Mouse (Mus musculus) embryonic facial prominence, embryonic 14.5 days (tissue): ENCODE results near the gene Abl2. TPM values are rescaled to one million over a fixed set of nuclear protein-coding genes. Genes with fewer than 3 reads are reported as not detected.

ENCODE experiments used
- ATAC-seq: fragments of 200-750 bp; cut with Nextera tagmentation; 2 replicates; pipeline ENCODE4 v1.8.0; 2017; ENCODE audit warnings: low read depth, moderate number of reproducible peaks, moderate TSS enrichment
- DNase-seq: peaks from one replicate; pipeline ENCODE4 v3.0.0-alpha.2; 2015; ENCODE audit warnings: low spot score
- H3K27ac ChIP-seq: fragments of 300-500 bp; sonication (generic); replicated peaks from 2 replicates; pipeline ENCODE4 v1.5.1; 2014; ENCODE audit warnings: low read depth, mild to moderate bottlenecking, low read length, moderate library complexity
- H3K27me3 ChIP-seq: fragments of 300-500 bp; sonication (generic); replicated peaks from 2 replicates; pipeline ENCODE4 v1.6.1; 2014; ENCODE audit warnings: low read length; ENCODE audit not compliant: control insufficient read depth, insufficient read depth
- H3K36me3 ChIP-seq: fragments of 300-500 bp; sonication (generic); 2 replicates; pipeline ENCODE4 v1.6.1; 2014; ENCODE audit warnings: low read length, mixed read lengths; ENCODE audit not compliant: control insufficient read depth, insufficient read depth
- H3K4me1 ChIP-seq: fragments of 300-500 bp; sonication (generic); 2 replicates; pipeline ENCODE4 v1.6.1; 2014; ENCODE audit warnings: antibody characterized with exemption, low read length; ENCODE audit not compliant: control insufficient read depth, insufficient read depth
- H3K4me2 ChIP-seq: fragments of 300-500 bp; sonication (generic); 2 replicates; pipeline ENCODE4 v1.6.1; 2014; ENCODE audit warnings: low read depth, mild to moderate bottlenecking, low read length, moderate library complexity, mixed read lengths
- H3K4me3 ChIP-seq: fragments of 300-500 bp; sonication (generic); 2 replicates; pipeline ENCODE4 v1.5.1; 2014; ENCODE audit warnings: low read depth, mild to moderate bottlenecking, low read length
- H3K9ac ChIP-seq: fragments of 300-500 bp; sonication (generic); 2 replicates; pipeline ENCODE4 v1.6.1; 2014; ENCODE audit warnings: low read depth, mild to moderate bottlenecking, low read length, moderate library complexity, mixed read lengths
- H3K9me3 ChIP-seq: fragments of 300-500 bp; sonication (generic); 2 replicates; pipeline ENCODE4 v1.6.1; 2016; ENCODE audit warnings: low read length; ENCODE audit not compliant: control insufficient read depth
- WGBS: fragments of 180-500 bp; shearing (Covaris S2); extraction: QIAGEN DNeasy Blood & Tissue Kit; methylation state at CpG from one replicate; pipeline ENCODE4 v1.1.7; 2014; 5-methylcytosine and 5-hydroxymethylcytosine counted together
- polyA plus RNA-seq: library from polyadenylated mRNA; unstranded; fragments of >200 nt; fragmentation: Nextera tagmentation; extraction: Ambion mirVana; gene quantifications from 2 replicates; pipeline ENCODE4 v1.2.1, GENCODE M21; 2014

Abl2 gene
- polyA plus RNA-seq, 1 experiment from 2014 or later: 5.4 TPM

DNA sequence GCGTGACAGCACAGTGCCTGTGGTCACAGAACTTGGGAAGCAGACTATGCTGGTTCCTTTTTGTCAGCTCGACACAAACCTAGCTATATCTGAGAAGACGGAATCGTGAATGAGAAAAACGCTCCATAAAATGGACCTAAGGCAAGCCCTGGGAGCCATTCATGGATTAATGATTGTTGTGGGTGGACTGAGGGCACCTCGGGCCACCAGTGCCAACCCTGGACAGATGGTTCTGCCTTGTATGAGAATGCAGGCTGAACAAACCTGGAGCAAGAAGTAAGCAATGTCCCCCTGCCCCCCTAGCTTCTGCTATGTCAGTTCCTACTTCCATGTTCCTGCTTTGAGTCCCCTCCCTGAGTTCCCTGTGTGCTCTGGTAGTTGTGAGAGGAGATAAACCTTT is 20.9 kb upstream of the Abl2 start:
- no peaks in the 10 kb centered on the region for H3K27me3 ChIP-seq
- no peak overlapping the region for H3K27ac ChIP-seq
- H3K36me3 ChIP-seq: no peaks in the 10 kb centered on the region
- no peaks in the 10 kb centered on the region for H3K4me1 ChIP-seq
- ATAC-seq: no peak
- WGBS: 84% methylated on average over 6 of the region's 6 CpGs
- H3K9ac ChIP-seq: no peak overlapping the region
- H3K4me2 ChIP-seq: no peak overlapping the region
- H3K9me3 ChIP-seq: no peaks in the 10 kb centered on the region
- no peak overlapping the region for H3K4me3 ChIP-seq
- DNase-seq: no peak

DNA sequence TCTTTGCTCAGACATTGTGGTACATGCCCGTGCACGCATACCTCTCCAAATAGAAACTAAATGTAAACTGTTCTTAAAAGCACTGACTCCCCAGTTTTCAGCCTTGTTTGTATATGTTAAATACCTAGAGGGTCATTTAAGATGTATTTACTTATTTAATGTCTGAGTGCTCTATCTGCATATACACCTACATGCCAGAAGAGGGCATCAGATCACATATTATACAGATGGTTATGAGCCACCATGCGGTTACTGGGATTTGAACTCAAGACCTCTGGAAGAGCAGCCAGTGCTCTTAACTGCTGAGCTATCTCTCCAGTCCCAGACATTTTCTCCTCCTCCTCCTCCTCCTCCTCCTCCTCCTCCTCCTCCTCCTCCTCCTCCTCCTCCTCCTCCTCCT is 20.2 kb upstream of the Abl2 start:
- no peak overlapping the region for H3K4me3 ChIP-seq
- ATAC-seq: no peak
- no peak overlapping the region for H3K27ac ChIP-seq

GRCm38 (mm10) chr1:156539787-156540560 is 18.6 kb upstream of the Abl2 start:
- no peaks in the 10 kb centered on the region for H3K27me3 ChIP-seq

More for the DNA sequence above, 20.2 kb upstream of the Abl2 start:
- H3K9ac ChIP-seq: no peak overlapping the region
- H3K27me3 ChIP-seq: no peaks in the 10 kb centered on the region
- no peaks in the 10 kb centered on the region for H3K36me3 ChIP-seq
- no peak overlapping the region for H3K4me2 ChIP-seq
- no peak for DNase-seq
- H3K9me3 ChIP-seq: no peaks in the 10 kb centered on the region
- H3K4me1 ChIP-seq: no peaks in the 10 kb centered on the region
- WGBS: 84% methylated on average over 3 of the region's 3 CpGs

GRCm38 (mm10) chr1:156543999-156544398 is 14.6 kb upstream of the Abl2 start:
- Histone ChIP-seq H3K9ac (no peak overlapping the region), H3K9me3 (no peaks in the 10 kb centered on the region), H3K4me2 (0 out of 2 replicates have a peak overlapping the region, but pooled peaks have one; percentile 10), H3K27me3 (no peaks in the 10 kb centered on the region), H3K36me3 (no peaks in the 10 kb centered on the region), H3K27ac (no peak overlapping the region), H3K4me1 (no peaks in the 10 kb centered on the region), H3K4me3 (no peak overlapping the region)
- no peak for DNase-seq
- 25% methylated on average over 12 of the region's 12 CpGs for WGBS
- ATAC-seq: no peak

More at GRCm38 (mm10) chr1:156539787-156540560, 18.6 kb upstream of the Abl2 start:
- Histone ChIP-seq H3K36me3 (no peaks in the 10 kb centered on the region), H3K9ac (no peak overlapping the region), H3K4me2 (no peak overlapping the region), H3K27ac (no peak overlapping the region), H3K4me1 (no peaks in the 10 kb centered on the region), H3K9me3 (no peaks in the 10 kb centered on the region), H3K4me3 (no peak overlapping the region)
- ATAC-seq (peak; percentile 63; the same call in 1 of the 2 replicates), DNase-seq (peak; percentile 64)
- 44% methylated on average over 4 of the region's 4 CpGs for WGBS

DNA sequence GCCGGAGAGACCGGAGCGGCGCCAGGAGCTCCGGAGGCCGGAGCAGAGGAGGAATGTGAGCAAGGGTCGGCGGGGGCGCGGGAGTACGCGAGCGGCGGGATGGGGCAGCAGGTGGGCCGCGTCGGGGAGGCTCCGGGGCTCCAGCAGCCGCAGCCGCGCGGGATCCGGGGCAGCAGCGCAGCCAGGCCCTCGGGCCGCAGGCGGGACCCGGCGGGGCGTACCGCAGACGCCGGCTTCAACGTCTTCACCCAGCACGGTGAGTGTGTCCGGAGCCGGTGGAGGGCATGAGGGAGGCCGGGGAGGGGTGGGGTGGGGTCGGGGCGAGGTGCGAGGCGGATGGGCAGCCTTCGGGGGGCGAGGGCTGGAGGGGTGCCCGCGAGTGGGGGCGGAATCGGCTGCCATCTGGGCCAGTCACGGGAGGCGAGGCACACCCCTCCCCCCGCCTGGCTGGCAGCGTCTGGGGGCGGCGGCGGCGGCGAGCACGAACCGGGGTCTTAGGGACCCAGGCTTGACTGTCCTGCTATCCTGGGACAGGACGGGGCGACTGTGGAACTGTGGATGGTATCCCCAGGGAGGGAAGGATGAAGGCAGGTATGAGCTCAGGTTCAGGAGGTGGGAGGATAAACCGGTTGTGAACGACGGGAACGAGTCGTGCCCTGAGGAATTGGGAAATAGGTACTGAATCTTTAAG is 509 bp downstream of the Abl2 start:
- H3K36me3 ChIP-seq: no peaks in the 10 kb centered on the region
- peaks cover 9% of the 10 kb centered on the region for H3K4me1 ChIP-seq
- H3K9me3 ChIP-seq: no peaks in the 10 kb centered on the region
- peak overlapping the region; percentile 100 for H3K4me3 ChIP-seq
- H3K4me2 ChIP-seq: peak overlapping the region; percentile 62
- H3K27me3 ChIP-seq: no peaks in the 10 kb centered on the region
- DNase-seq (peak; percentile 40), ATAC-seq (peak; percentile 60)
- H3K9ac ChIP-seq: peak overlapping the region; percentile 98
- 1% methylated on average over 16 of the region's 66 CpGs for WGBS
- H3K27ac ChIP-seq: peak overlapping the region; percentile 92

DNA sequence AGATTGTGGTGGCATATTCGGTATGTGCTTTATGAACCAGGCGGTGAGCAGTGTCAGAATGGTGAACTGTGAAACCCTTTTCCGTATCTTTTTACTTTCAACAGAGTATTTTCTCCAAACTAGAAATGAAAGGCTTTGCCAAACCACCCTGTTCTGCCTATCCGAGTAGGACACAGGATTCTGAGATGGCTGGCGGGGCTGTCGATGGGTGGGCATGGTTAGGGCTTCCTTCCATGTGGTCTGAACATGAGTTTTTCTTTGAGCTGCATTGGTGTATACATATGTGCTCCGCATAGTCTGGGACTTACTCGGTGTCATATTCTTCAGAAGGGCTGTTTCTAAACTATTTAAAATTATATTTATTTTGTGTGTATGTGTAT is 1.0 kb downstream of the Abl2 start:
- H3K27me3 ChIP-seq: no peaks in the 10 kb centered on the region
- peak overlapping the region; percentile 100 for H3K4me3 ChIP-seq
- peak overlapping the region; percentile 98 for H3K9ac ChIP-seq
- no peaks in the 10 kb centered on the region for H3K9me3 ChIP-seq
- no peaks in the 10 kb centered on the region for H3K36me3 ChIP-seq
- peak; percentile 28 for DNase-seq
- WGBS: 7% methylated on average over 8 of the region's 8 CpGs
- peaks cover 9% of the 10 kb centered on the region for H3K4me1 ChIP-seq
- peak overlapping the region; percentile 62 for H3K4me2 ChIP-seq
- peak overlapping the region; percentile 92; the same call in 1 of the 2 replicates for H3K27ac ChIP-seq
- ATAC-seq: no peak; the same call in 1 of the 2 replicates

- WGBS: 90% methylated on average over 9 of the region's 9 CpGs
Observed at GRCm38 (mm10) chr1:156560500-156560899, 1.9 kb downstream of the Abl2 start.

DNA sequence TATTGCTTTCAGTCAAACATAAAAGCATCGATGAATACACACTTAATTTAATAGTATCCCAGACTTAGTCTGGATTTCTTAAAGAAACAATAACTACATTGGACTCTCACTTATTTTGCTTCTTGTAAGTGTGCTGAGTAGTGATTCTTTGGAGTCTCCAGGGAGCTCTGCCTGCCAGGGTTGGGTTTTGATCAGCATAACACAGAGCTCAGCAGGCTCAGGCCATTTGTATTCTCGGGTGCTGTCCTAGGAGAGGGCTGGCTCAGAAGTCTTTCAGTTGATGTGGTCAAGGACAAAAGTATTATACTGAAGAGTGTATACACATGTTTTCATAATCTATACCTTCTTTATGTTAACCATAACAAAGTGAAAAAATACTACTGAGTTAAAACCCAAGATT is 6.7 kb downstream of the Abl2 start:
- no peaks in the 10 kb centered on the region for H3K27me3 ChIP-seq
- H3K4me3 ChIP-seq: no peak overlapping the region
- ATAC-seq (no peak), DNase-seq (no peak)
- peaks cover 9% of the 10 kb centered on the region for H3K4me1 ChIP-seq
- H3K9me3 ChIP-seq: no peaks in the 10 kb centered on the region
- no peaks in the 10 kb centered on the region for H3K36me3 ChIP-seq
- 58% methylated on average over 2 of the region's 2 CpGs for WGBS
- no peak overlapping the region for H3K4me2 ChIP-seq
- no peak overlapping the region for H3K27ac ChIP-seq
- no peak overlapping the region for H3K9ac ChIP-seq

More at GRCm38 (mm10) chr1:156560500-156560899, 1.9 kb downstream of the Abl2 start:
- ATAC-seq (no peak), DNase-seq (no peak)
- no peak overlapping the region for H3K27ac ChIP-seq
- H3K4me1 ChIP-seq: peaks cover 9% of the 10 kb centered on the region
- no peak overlapping the region for H3K4me3 ChIP-seq
- no peaks in the 10 kb centered on the region for H3K27me3 ChIP-seq
- H3K4me2 ChIP-seq: peak overlapping the region; percentile 62
- no peak overlapping the region for H3K9ac ChIP-seq
- no peaks in the 10 kb centered on the region for H3K36me3 ChIP-seq
- H3K9me3 ChIP-seq: no peaks in the 10 kb centered on the region
